Mouse (Mus musculus): ENCODE measurements around the gene Nr1h3. TPM values are rescaled to one million over a fixed set of nuclear protein-coding genes. Genes with fewer than 3 reads are reported as not detected.

The Nr1h3 gene
- polyA plus RNA-seq, 1 experiment from 2014 or later: 1.9 TPM

DNA sequence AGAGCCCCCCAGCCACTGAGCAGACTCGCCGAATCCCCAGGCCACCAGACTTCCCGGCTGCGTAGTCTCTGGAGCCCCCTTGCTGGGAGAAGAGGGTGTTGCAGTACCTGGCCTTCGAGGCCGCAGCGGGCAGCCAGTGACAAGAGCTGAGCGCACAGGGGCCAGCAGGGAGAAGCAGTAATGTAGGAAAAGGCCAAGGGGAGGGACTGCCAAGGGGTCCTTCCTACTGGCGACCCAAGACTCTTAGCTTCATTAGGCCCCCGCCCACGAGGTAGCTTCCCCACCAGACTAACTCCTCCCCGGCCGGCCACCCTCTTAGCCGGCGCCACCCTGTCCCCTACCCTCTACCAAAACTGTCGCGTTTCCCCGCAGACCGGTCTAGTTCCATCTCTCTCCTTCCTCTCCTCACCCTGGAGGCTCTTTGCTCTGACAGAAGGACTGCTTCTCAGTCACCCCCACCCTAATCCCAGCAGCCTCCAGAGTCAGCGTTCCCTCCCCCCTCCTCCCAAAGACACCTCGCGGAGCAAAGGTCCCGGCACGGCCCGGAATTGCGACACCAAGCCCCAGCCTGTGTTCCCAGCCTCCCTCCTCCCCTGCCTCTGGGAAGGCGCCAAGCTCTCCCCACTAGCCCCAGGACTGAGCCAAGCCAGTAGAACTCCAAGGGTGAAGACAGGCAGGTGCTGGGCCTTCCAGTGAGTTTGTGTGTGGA lies 7.9 kb downstream of the Nr1h3 start:
- Histone ChIP-seq H3K4me3 (ENCODE audit: low read depth, low read length) (peak overlapping the region; percentile 26), H3K4me1 (ENCODE audit: control insufficient read depth, insufficient read depth, low read length) (0 out of 2 replicates have a peak, but pooled peaks cover 3% of the 10 kb centered on the region), H3K27me3 (ENCODE audit: control insufficient read depth, insufficient read depth, low read length) (no peaks in the 10 kb centered on the region), H3K4me2 (peak overlapping the region; percentile 46), H3K27ac (ENCODE audit: low read depth, low read length) (no peak overlapping the region), H3K9me3 (ENCODE audit: control insufficient read depth, low read length) (no peaks in the 10 kb centered on the region), H3K36me3 (ENCODE audit: control insufficient read depth, insufficient read depth, low read length) (no peaks in the 10 kb centered on the region), H3K9ac (ENCODE audit: low read length) (peak overlapping the region; percentile 61)
- DNase-seq (ENCODE audit: low spot score, missing footprints): peak; percentile 95
- WGBS: 2% methylated on average over 27 of the region's 27 CpGs
- ATAC-seq (ENCODE audit: low FRiP score): peak; percentile 88

DNA sequence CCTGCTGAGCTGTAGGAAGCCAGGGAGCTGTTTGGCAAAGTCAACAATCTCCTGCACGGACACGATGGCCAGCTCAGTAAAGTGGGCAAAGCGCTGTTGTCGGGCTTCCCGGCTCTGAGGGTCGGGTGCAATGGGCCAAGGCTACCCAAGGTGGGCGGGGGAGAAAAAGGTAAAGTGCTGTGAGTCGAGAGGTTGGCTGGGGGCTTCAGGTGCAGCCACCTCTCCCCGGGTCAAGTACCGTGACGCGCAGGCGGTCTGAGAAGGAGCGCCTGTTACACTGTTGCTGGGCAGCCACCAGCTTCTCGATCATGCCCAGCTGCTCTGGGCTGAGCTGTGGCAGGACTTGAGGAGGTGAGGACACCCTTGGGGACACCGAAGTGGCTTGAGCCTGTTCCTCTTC lies 12.1 kb downstream of the Nr1h3 start:
- no peaks in the 10 kb centered on the region for H3K27me3 ChIP-seq (ENCODE audit: control insufficient read depth, insufficient read depth, low read length)
- no peak overlapping the region for H3K4me3 ChIP-seq (ENCODE audit: low read depth, low read length)
- ATAC-seq (ENCODE audit: low FRiP score) (no peak), DNase-seq (ENCODE audit: low spot score, missing footprints) (no peak)
- no peaks in the 10 kb centered on the region for H3K36me3 ChIP-seq (ENCODE audit: control insufficient read depth, insufficient read depth, low read length)
- no peak overlapping the region for H3K4me2 ChIP-seq
- H3K27ac ChIP-seq (ENCODE audit: low read depth, low read length): no peak overlapping the region
- no peaks in the 10 kb centered on the region for H3K9me3 ChIP-seq (ENCODE audit: control insufficient read depth, low read length)
- WGBS: 88% methylated on average over 16 of the region's 16 CpGs
- H3K4me1 ChIP-seq (ENCODE audit: control insufficient read depth, insufficient read depth, low read length): 0 out of 2 replicates have a peak, but pooled peaks cover 3% of the 10 kb centered on the region
- no peak overlapping the region for H3K9ac ChIP-seq (ENCODE audit: low read length)

DNA sequence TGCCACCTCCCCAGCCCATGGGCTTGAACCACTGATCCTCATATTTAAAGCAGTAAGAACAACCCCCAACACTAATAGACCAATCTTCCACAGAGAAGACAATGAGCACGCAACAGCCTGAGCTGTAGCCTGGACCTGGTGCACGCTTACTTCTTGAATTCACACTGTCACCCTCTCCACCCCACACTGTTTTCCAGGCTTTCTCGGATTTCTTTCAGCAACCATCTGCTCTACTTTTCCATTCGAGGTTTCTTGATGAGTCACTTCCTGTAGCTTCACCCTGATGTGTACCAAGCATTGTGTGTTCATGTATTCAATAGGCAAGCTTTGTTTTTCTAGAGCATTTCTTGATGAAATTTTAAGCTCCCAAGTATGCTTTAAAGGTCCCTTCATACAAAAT lies 15.2 kb downstream of the Nr1h3 start:
- no peak for DNase-seq (ENCODE audit: low spot score, missing footprints)
- Histone ChIP-seq H3K9ac (ENCODE audit: low read length) (no peak overlapping the region), H3K4me2 (no peak overlapping the region), H3K27ac (ENCODE audit: low read depth, low read length) (no peak overlapping the region), H3K27me3 (ENCODE audit: control insufficient read depth, insufficient read depth, low read length) (no peaks in the 10 kb centered on the region), H3K4me1 (ENCODE audit: control insufficient read depth, insufficient read depth, low read length) (peaks cover 3% of the 10 kb centered on the region; the same call in 1 of the 2 replicates), H3K9me3 (ENCODE audit: control insufficient read depth, low read length) (no peaks in the 10 kb centered on the region), H3K4me3 (ENCODE audit: low read depth, low read length) (no peak overlapping the region), H3K36me3 (ENCODE audit: control insufficient read depth, insufficient read depth, low read length) (no peaks in the 10 kb centered on the region)
- 79% methylated on average over 4 of the region's 4 CpGs for WGBS
- no peak for ATAC-seq (ENCODE audit: low FRiP score)

DNA sequence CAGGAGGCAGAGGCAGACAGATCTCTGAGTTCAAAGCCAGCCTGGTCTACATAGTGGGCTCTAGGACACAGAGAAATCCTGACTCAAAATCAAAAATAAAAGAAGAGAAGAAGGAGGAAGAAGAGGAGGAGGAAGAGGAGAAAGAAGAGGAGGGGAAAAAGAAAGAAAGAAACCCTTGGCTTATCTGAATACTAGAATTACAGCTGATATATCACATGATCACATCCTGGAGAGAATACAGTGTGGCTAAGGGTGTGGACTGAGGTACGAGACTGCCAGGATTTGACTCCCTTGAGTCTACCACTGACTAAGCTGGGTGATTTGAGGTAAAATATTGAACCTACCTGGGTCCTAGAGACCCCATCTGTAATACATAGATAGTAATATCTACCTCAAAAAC lies 16.4 kb downstream of the Nr1h3 start:
- Histone ChIP-seq H3K4me3 (ENCODE audit: low read depth, low read length) (no peak overlapping the region), H3K27me3 (ENCODE audit: control insufficient read depth, insufficient read depth, low read length) (no peaks in the 10 kb centered on the region), H3K4me1 (ENCODE audit: control insufficient read depth, insufficient read depth, low read length) (peaks cover 10% of the 10 kb centered on the region), H3K4me2 (no peak overlapping the region), H3K9me3 (ENCODE audit: control insufficient read depth, low read length) (no peaks in the 10 kb centered on the region), H3K27ac (ENCODE audit: low read depth, low read length) (no peak overlapping the region), H3K36me3 (ENCODE audit: control insufficient read depth, insufficient read depth, low read length) (no peaks in the 10 kb centered on the region), H3K9ac (ENCODE audit: low read length) (no peak overlapping the region)
- WGBS: 73% methylated on average over 1 of the region's 1 CpGs
- ATAC-seq (ENCODE audit: low FRiP score) (no peak), DNase-seq (ENCODE audit: low spot score, missing footprints) (no peak)

DNA sequence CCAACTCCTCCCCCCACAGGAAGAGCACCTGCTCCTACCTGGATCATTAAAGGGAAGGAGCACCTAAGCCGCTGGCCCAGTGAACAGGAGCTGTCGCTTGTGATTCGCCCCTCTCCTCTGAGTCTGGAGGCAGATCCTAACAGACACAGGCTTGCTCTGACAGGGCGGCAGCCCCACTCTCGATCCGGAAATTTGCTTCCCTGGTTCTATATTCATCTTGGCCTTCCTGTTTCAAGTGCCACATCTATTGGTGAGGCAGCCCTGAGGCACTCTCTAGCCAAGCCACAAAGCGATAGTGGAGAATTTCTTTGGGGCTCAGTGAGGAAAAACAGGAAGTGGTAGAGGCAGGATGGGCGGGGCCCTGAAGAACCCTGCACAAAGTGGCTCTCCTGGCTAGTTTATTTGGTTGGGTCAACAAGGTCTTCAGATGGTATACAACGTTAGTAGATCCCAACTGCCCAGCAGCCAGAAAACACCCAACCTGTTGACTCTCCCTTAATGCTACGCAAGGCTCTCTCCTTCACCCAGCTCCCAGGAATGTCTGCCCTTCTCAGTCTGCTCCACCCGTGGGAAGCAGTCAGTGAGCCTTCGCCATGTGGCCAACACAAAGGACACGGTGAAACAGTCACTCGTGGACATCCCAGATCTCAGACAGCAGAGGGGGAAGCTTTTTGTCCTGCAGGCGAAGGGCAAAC lies 18.8 kb downstream of the Nr1h3 start, which contains the start of gene Madd:
Gene Madd (minus strand): TSS at position 127 of the 695 bp plus-strand sequence.
- Histone ChIP-seq H3K27ac (ENCODE audit: low read depth, low read length) (peak within 1 kb of the TSS; percentile 71), H3K4me1 (ENCODE audit: control insufficient read depth, insufficient read depth, low read length) (peaks cover 17% of the 10 kb centered on the region), H3K4me3 (ENCODE audit: low read depth, low read length) (peak within 1 kb of the TSS; percentile 91), H3K27me3 (ENCODE audit: control insufficient read depth, insufficient read depth, low read length) (no peaks in the 10 kb centered on the region), H3K9me3 (ENCODE audit: control insufficient read depth, low read length) (no peaks in the 10 kb centered on the region), H3K4me2 (peak within 1 kb of the TSS; percentile 75), H3K9ac (ENCODE audit: low read length) (peak within 1 kb of the TSS; percentile 79), H3K36me3 (ENCODE audit: control insufficient read depth, insufficient read depth, low read length) (no peaks in the 10 kb centered on the region)
- no peak for DNase-seq (ENCODE audit: low spot score, missing footprints)
- peak; percentile 0; the same call in 1 of the 2 replicates for ATAC-seq (ENCODE audit: low FRiP score)
- WGBS: 64% methylated on average over 15 of the region's 15 CpGs

DNA sequence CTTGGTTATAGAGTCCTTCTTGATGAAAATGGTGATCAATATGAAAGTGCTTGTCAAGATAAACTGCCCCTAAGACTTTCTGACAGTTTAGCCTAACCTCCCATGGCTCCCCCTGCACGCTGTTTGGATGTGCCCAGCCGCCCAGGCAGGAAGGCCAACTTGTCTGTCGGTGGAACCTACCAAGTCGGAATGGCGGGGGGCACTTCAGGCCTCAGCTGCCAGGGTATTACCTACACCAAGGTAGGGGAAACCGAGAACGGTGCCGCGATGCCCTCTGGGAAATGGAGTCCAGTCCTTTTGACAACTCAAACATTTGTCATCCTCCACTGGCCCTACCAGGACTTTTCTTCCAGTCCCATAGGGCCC lies 19.5 kb downstream of the Nr1h3 start:
- ATAC-seq (ENCODE audit: low FRiP score) (peak; percentile 95), DNase-seq (ENCODE audit: low spot score, missing footprints) (no peak)
- H3K27ac ChIP-seq (ENCODE audit: low read depth, low read length): peak overlapping the region; percentile 71
- 0% methylated on average over 9 of the region's 9 CpGs for WGBS
- H3K36me3 ChIP-seq (ENCODE audit: control insufficient read depth, insufficient read depth, low read length): no peaks in the 10 kb centered on the region
- H3K4me2 ChIP-seq: peak overlapping the region; percentile 75
- H3K27me3 ChIP-seq (ENCODE audit: control insufficient read depth, insufficient read depth, low read length): no peaks in the 10 kb centered on the region
- H3K4me3 ChIP-seq (ENCODE audit: low read depth, low read length): peak overlapping the region; percentile 91
- H3K4me1 ChIP-seq (ENCODE audit: control insufficient read depth, insufficient read depth, low read length): peaks cover 17% of the 10 kb centered on the region
- peak overlapping the region; percentile 79 for H3K9ac ChIP-seq (ENCODE audit: low read length)
- no peaks in the 10 kb centered on the region for H3K9me3 ChIP-seq (ENCODE audit: control insufficient read depth, low read length)

DNA sequence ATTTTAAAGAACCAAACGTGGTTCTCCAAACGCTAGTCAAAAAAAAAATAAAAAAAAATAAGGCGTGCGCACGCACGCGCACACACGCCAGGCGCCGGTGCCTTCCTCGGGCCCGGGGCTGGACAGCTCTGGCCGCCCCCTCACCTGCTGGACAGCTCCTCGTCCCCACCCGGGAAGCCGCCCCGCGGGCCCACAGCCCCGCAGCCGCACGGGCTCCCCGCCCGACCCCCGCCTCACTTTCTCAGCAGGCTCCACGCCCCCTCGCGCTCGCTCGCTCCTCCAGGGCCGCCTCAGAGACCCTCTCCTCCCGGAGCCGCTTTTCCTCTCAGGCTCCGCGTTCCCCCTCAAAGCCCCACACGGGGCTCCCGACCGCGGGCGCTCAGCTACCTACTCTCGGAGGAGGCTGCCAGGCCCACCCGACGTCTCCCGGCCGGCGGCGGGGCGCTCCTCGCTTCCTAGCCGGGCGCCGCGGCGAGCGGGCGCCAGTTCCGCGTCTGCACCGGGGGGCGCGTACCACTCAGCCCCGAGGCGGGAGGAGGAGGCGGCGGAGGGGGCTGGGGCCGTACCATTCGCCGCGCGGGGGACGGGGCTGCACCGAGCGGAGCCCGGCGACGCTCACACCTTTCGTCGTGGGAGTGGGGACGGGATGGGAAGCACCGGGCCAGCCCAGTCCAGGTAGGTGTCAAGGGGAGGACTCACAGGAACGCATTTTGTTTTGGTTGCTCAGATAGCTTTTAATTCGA lies 20.1 kb downstream of the Nr1h3 start:
- Histone ChIP-seq H3K4me3 (ENCODE audit: low read depth, low read length) (peak overlapping the region; percentile 91), H3K9ac (ENCODE audit: low read length) (peak overlapping the region; percentile 79), H3K27ac (ENCODE audit: low read depth, low read length) (peak overlapping the region; percentile 71), H3K4me1 (ENCODE audit: control insufficient read depth, insufficient read depth, low read length) (peaks cover 17% of the 10 kb centered on the region), H3K27me3 (ENCODE audit: control insufficient read depth, insufficient read depth, low read length) (no peaks in the 10 kb centered on the region), H3K36me3 (ENCODE audit: control insufficient read depth, insufficient read depth, low read length) (peaks cover 3% of the 10 kb centered on the region; the same call in 1 of the 2 replicates), H3K4me2 (peak overlapping the region; percentile 75), H3K9me3 (ENCODE audit: control insufficient read depth, low read length) (no peaks in the 10 kb centered on the region)
- under 1% methylated on average over 70 of the region's 81 CpGs for WGBS
- peak; percentile 99 for DNase-seq (ENCODE audit: low spot score, missing footprints)
- peak; percentile 96 for ATAC-seq (ENCODE audit: low FRiP score)

DNA sequence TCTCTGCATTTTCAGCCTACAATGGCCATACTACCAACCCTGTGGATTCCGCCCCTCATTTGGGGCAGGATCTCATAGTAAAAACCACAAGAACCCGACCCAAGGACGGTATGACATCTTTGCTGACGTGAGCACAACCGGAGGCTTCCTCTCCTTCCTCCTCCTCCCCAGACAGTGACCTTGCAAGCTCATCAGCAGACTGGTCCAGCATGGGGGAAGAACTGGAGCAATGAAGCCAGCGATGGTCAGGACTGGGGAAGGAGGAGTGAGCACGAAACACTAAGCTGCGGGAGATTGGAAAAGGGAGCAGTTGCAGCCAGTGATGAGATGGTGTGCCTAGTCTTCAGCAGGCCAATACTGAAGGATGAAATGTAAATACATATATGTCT lies 20.6 kb downstream of the Nr1h3 start:
- Histone ChIP-seq H3K27ac (ENCODE audit: low read depth, low read length) (no peak overlapping the region), H3K9ac (ENCODE audit: low read length) (peak overlapping the region; percentile 79), H3K4me3 (ENCODE audit: low read depth, low read length) (peak overlapping the region; percentile 91), H3K27me3 (ENCODE audit: control insufficient read depth, insufficient read depth, low read length) (no peaks in the 10 kb centered on the region), H3K9me3 (ENCODE audit: control insufficient read depth, low read length) (no peaks in the 10 kb centered on the region), H3K36me3 (ENCODE audit: control insufficient read depth, insufficient read depth, low read length) (peaks cover 3% of the 10 kb centered on the region; the same call in 1 of the 2 replicates), H3K4me1 (ENCODE audit: control insufficient read depth, insufficient read depth, low read length) (peaks cover 17% of the 10 kb centered on the region), H3K4me2 (peak overlapping the region; percentile 75)
- WGBS: 13% methylated on average over 8 of the region's 8 CpGs
- DNase-seq (ENCODE audit: low spot score, missing footprints) (no peak), ATAC-seq (ENCODE audit: low FRiP score) (no peak)

Data from midbrain, embryonic 11.5 days (tissue).